Mouse (Mus musculus): ENCODE results near the gene Akap1. TPM values are rescaled to one million over a fixed set of nuclear protein-coding genes. Genes with fewer than 3 reads are reported as not detected.
A peak's percentile ranks its signal among the peaks of the same experiment; 100 is the strongest.
"Not testable (repeated sequence)": the region's sequence is repeated elsewhere in the genome, so short reads cannot be mapped to it uniquely, and the experiment has no call there.

Akap1 gene
- polyA plus RNA-seq, 1 experiment, result 32.2 TPM

GRCm38 (mm10) chr11:88898380-88898763 lies 34.0 kb upstream of the Akap1 start:
- DNase-seq, result no peak
- 65% methylated on average over 4 of the region's 4 CpGs for WGBS
- Histone ChIP-seq H3K4me3 (replicated peaks; ENCODE audit: extremely low read depth, low read depth, low read length) (no peak overlapping the region), H3K4me1 (ENCODE audit: control insufficient read depth, insufficient read depth, low read length) (peaks cover 5% of the 10 kb centered on the region)
- no peak for TF ChIP-seq CTCF (IDR thresholded peaks at IDR 0.05; ENCODE audit: insufficient read depth, low read length)
- TF ChIP-seq POLR2A (IDR thresholded peaks at IDR 0.05; ENCODE audit: borderline replicate concordance, extremely low read depth, low read depth, low read length), result no peak

DNA sequence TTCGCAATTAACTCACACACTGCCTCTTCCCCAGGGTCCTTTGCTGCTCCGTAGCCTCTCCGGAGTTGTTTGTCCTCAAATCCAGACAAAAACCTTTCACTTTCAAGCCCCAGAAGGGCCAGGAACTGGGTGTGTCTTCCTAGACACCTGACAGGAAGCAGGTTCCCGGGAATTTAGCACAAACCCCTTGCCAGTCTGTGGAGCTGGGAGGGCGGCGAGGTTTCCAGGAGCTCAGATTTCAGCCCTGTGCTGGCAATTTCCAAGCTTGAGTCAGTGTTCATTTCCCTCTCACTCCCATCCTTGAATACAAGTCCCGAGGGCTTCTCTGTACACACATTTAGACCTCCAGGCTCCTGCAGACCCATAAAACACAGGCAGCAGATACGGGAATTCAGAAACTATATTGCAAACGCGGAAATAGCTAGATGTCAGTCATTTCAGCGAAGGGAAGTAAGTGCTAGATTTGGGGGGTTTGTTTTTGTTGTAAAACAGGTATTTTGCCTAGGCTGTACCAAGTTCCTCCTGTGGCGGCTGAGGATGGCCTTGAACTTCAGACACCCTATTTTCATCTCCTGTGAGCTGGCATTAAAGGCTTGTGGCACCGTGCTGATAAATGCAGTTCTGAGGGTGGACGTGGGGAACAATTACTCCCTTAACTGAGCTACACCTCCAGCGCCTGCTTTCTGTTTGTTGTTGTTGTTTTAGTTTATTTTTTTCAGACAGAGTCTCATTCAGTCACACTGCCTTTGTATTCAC lies 33.4 kb upstream of the Akap1 start:
- peaks cover 5% of the 10 kb centered on the region for H3K4me1 ChIP-seq (ENCODE audit: control insufficient read depth, insufficient read depth, low read length)
- WGBS, result 45% methylated on average over 15 of the region's 15 CpGs
- TF ChIP-seq POLR2A (IDR thresholded peaks at IDR 0.05; ENCODE audit: borderline replicate concordance, extremely low read depth, low read depth, low read length) (peak; percentile 41; the same call in 1 of the 2 replicates), CTCF (IDR thresholded peaks at IDR 0.05; ENCODE audit: insufficient read depth, low read length) (no peak)
- DNase-seq, result no peak
- H3K4me3 ChIP-seq (replicated peaks; ENCODE audit: extremely low read depth, low read depth, low read length), result peak overlapping the region; percentile 55

GRCm38 (mm10) chr11:88895800-88896232 lies 31.4 kb upstream of the Akap1 start:
- not testable (repeated sequence) for H3K4me1 ChIP-seq (ENCODE audit: control insufficient read depth, insufficient read depth, low read length); H3K4me3 ChIP-seq (replicated peaks; ENCODE audit: extremely low read depth, low read depth, low read length)
- 38% methylated on average over 38 of the region's 39 CpGs for WGBS
- DNase-seq, result peak; percentile 50

GRCm38 (mm10) chr11:88895235-88895634 lies 30.8 kb upstream of the Akap1 start:
- H3K4me1 ChIP-seq (ENCODE audit: control insufficient read depth, insufficient read depth, low read length); DNase-seq; H3K4me3 ChIP-seq (replicated peaks; ENCODE audit: extremely low read depth, low read depth, low read length): not testable (repeated sequence)
- 41% methylated on average over 17 of the region's 20 CpGs for WGBS

DNA sequence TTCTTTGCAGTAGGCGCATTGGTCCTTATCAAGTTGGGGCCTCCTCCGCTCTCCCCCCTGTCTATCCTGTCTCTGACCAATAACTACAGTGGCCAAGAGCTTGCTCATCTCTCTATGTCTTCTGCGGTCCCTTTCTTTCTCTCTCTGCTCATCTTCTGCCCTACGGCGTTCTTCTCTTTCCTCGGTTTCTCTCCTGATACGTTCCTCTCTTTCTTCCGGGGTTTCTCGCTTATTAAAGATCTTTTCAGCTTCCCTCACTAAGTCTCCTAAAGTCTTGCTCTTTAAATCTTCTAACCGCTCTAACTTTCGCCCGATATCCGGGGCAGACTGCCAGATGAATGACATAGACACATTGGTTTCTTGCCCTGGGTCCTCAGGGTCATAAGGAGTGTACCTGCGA lies 29.9 kb upstream of the Akap1 start:
- WGBS, result 90% methylated on average over 12 of the region's 14 CpGs
- not testable (repeated sequence) for H3K4me1 ChIP-seq (ENCODE audit: control insufficient read depth, insufficient read depth, low read length); DNase-seq

DNA sequence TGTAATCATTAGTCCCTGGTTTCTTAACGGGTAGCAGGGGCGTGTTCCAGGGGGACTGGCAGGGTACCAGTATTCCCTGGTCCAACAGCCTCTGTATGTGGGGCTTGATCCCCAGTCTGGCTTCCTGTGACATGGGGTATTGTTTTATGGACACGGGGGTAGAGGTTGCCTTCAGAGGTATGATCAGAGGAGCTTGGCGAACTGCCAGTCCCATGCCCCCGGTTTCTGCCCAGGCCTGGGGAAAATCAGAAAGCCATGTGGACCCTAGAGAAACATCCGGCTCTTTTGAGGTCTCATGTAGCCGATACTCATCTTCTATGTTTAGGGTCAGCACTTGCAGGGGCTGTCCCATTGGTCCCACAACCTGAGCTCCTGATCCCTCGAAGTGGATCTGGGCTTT lies 29.1 kb upstream of the Akap1 start:
- whole genome bisulfite sequencing, result 93% methylated on average over 4 of the region's 8 CpGs
- not testable (repeated sequence) for DNase-seq; H3K4me3 ChIP-seq (replicated peaks; ENCODE audit: extremely low read depth, low read depth, low read length); H3K4me1 ChIP-seq (ENCODE audit: control insufficient read depth, insufficient read depth, low read length)

More for the DNA sequence above, 29.9 kb upstream of the Akap1 start:
- not testable (repeated sequence) for H3K4me3 ChIP-seq (replicated peaks; ENCODE audit: extremely low read depth, low read depth, low read length)

- 90% methylated on average over 23 of the region's 24 CpGs for WGBS
- H3K4me3 ChIP-seq (replicated peaks; ENCODE audit: extremely low read depth, low read depth, low read length); DNase-seq; H3K4me1 ChIP-seq (ENCODE audit: control insufficient read depth, insufficient read depth, low read length): not testable (repeated sequence)
Measured at GRCm38 (mm10) chr11:88892789-88893188, 28.4 kb upstream of the Akap1 start.

GRCm38 (mm10) chr11:88891921-88892561 lies 27.7 kb upstream of the Akap1 start:
- H3K4me1 ChIP-seq (ENCODE audit: control insufficient read depth, insufficient read depth, low read length); H3K4me3 ChIP-seq (replicated peaks; ENCODE audit: extremely low read depth, low read depth, low read length): not testable (repeated sequence)
- DNase-seq, result peak; percentile 46
- 96% methylated on average over 18 of the region's 24 CpGs for WGBS

DNA sequence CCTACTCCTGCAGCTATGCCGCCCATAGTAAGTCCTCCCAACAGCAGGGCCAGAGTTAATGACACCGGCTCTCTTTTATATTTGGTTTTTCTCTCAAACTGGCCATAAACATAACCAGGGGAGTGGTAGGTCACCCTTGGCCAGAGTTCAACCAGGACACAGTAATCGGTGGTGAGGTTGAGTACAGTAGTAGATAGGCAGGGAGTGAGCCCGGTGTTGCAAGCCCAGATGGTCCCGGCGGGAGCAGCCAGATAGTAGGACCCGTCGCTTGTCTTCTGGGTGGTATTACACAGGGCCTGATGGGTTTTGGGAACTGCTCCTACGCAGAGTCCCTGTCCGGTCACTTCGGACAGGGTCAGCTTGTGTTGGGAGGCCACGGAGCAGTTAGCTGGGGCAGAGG lies 27.1 kb upstream of the Akap1 start:
- DNase-seq; H3K4me3 ChIP-seq (replicated peaks; ENCODE audit: extremely low read depth, low read depth, low read length); H3K4me1 ChIP-seq (ENCODE audit: control insufficient read depth, insufficient read depth, low read length): not testable (repeated sequence)
- over 99% methylated on average over 10 of the region's 12 CpGs for WGBS

DNA sequence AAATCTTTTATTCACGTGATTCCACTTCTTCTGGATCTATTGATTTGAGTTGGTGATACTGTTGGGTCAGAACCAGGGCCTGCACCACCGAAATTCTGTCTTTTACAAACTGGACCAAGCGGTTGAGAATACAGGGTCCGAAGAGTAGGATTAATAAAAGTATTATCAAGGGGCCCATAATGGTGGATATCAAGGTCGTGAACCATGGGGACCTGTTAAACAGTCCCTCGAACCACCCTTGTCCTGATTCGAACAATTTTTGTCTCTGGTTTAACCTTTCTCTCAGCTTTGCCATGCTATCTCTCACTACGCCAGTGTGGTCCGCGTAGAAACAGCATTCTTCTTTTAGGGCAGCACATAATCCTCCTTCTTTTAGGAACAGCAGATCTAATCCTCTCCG lies 26.5 kb upstream of the Akap1 start:
- not testable (repeated sequence) for H3K4me1 ChIP-seq (ENCODE audit: control insufficient read depth, insufficient read depth, low read length); H3K4me3 ChIP-seq (replicated peaks; ENCODE audit: extremely low read depth, low read depth, low read length); DNase-seq
- 93% methylated on average over 7 of the region's 11 CpGs for WGBS

- WGBS, result 69% methylated on average over 2 of the region's 2 CpGs
- H3K4me3 ChIP-seq (replicated peaks; ENCODE audit: extremely low read depth, low read depth, low read length), result no peak overlapping the region
- no peak for DNase-seq
- no peaks in the 10 kb centered on the region for H3K4me1 ChIP-seq (ENCODE audit: control insufficient read depth, insufficient read depth, low read length)
- no peak for TF ChIP-seq POLR2A (IDR thresholded peaks at IDR 0.05; ENCODE audit: borderline replicate concordance, extremely low read depth, low read depth, low read length)
- no peak for TF ChIP-seq CTCF (IDR thresholded peaks at IDR 0.05; ENCODE audit: insufficient read depth, low read length)
Measured at GRCm38 (mm10) chr11:88888996-88889395, 24.6 kb upstream of the Akap1 start.

Data from lung, adult 2 months (tissue).